Mouse (Mus musculus) C2C12 (cell line): Measurements from ENCODE around the gene Taok1.

Experiments used
- CEBPB ChIP-seq: IDR thresholded peaks from one replicate; pipeline ENCODE4 v1.6.1; 2011; ENCODE audit warnings: low read depth, mild to moderate bottlenecking, control low read depth, moderate library complexity
- CTCF ChIP-seq: IDR thresholded peaks from one replicate; pipeline ENCODE4 v1.5.1; 2011; ENCODE audit not compliant: control insufficient read depth, insufficient read depth, insufficient read length
- MAX ChIP-seq: IDR thresholded peaks from one replicate; pipeline ENCODE4 v1.6.1; 2011; ENCODE audit warnings: mild to moderate bottlenecking, control low read depth
- MYOG ChIP-seq: IDR thresholded peaks from one replicate; pipeline ENCODE4 v1.6.1; 2011; ENCODE audit not compliant: control insufficient read depth, insufficient read length; ENCODE audit errors: extremely low read depth
- USF1 ChIP-seq: IDR thresholded peaks from one replicate; pipeline ENCODE4 v1.6.1; 2011; ENCODE audit warnings: low read depth, mild to moderate bottlenecking, control low read depth, moderate library complexity

- TF ChIP-seq CTCF, result no peak
- TF ChIP-seq USF1, result no peak
- no peak for TF ChIP-seq MAX
- no peak for TF ChIP-seq CEBPB
- no peak for TF ChIP-seq MYOG
Observed at GRCm38 (mm10) chr11:77494782-77495181, 112.8 kb downstream of the Taok1 start.
